Mouse (Mus musculus): ENCODE results near the gene Entpd5. TPM values are rescaled to one million over a fixed set of nuclear protein-coding genes. Genes with fewer than 3 reads are reported as not detected.
"Not testable (repeated sequence)": the region's sequence is repeated elsewhere in the genome, so short reads cannot be mapped to it uniquely, and the experiment has no call there.

The Entpd5 gene
- total RNA-seq, 2 experiments from 2014 or later, result 23.6 to 24.1 TPM

- DNase-seq (ENCODE audit: low spot score in 2 of 2), result peak; percentile 96 to 99
- intact Hi-C loops (cut with DNase I), result loop anchor here (5.0 kb wide), 1 partner anchor 45 kb away; the partner anchor contains the start of genes Bbof1 and Entpd5
Measured at GRCm38 (mm10) chr12:84361555-84362489, 47.0 kb downstream of the Entpd5 start, which contains the start of the genes Coq6 and Fam161b. Gene Coq6 (plus strand): TSS chr12:84361657. Gene Fam161b (minus strand): TSS chr12:84361833.

- intact Hi-C loops (cut with DNase I); DNase-seq (ENCODE audit: low spot score in 2 of 2): not testable (repeated sequence)
Measured at GRCm38 (mm10) chr12:84358699-84359098, 50.1 kb downstream of the Entpd5 start.

- intact Hi-C loops (cut with DNase I), result no loop called here
- no peak for DNase-seq (ENCODE audit: low spot score in 2 of 2)
Measured at GRCm38 (mm10) chr12:84347192-84347591, 61.6 kb downstream of the Entpd5 start.

- DNase-seq (ENCODE audit: low spot score in 2 of 2), result no peak
- intact Hi-C loops (cut with DNase I), result no loop called here
Measured at GRCm38 (mm10) chr12:84336963-84337625, 71.7 kb downstream of the Entpd5 start.

- no peak for DNase-seq (ENCODE audit: low spot score in 2 of 2)
Measured at GRCm38 (mm10) chr12:84327111-84327512, 81.7 kb downstream of the Entpd5 start.

More at GRCm38 (mm10) chr12:84327111-84327512, 81.7 kb downstream of the Entpd5 start:
- intact Hi-C loops (cut with DNase I), result no loop called here

Other genes with a start within 250 kb of the Entpd5 start
- gene Elmsan1, start 190.1 kb downstream of the Entpd5 start, total RNA-seq (2021), result 10 to 100 TPM; 15.0 to 15.7 TPM
- 10 to 100 TPM; 28.3 to 39.1 TPM for gene Ptgr2, start 123.8 kb downstream of the Entpd5 start, total RNA-seq (2021)
- gene Zfp410, start 92.2 kb downstream of the Entpd5 start, total RNA-seq (2021), result 10 to 100 TPM; 37.8 to 38.7 TPM
- gene Coq6, start 47.4 kb downstream of the Entpd5 start, total RNA-seq (2021), result 10 to 100 TPM; 22.2 to 23.1 TPM
- 10 to 100 TPM; 11.3 to 11.6 TPM for gene Fam161b, start 47.2 kb downstream of the Entpd5 start, total RNA-seq (2021)
- 10 to 100 TPM in 1 of 2 experiments, 1 to 10 TPM in 1; 7.4 to 11.9 TPM for gene Bbof1, start within 50 bp of the Entpd5 start, total RNA-seq (2021)
- gene Rnf113a2, start 8.2 kb upstream of the Entpd5 start, total RNA-seq (2021), result 10 to 100 TPM; 12.8 to 14.7 TPM
- 10 to 100 TPM; 38.1 to 45.3 TPM for gene Aldh6a1, start 42.0 kb upstream of the Entpd5 start, total RNA-seq (2021)
- 10 to 100 TPM; 22.2 to 22.4 TPM for gene Lin52, start 42.4 kb upstream of the Entpd5 start, total RNA-seq (2021)
- gene Vsx2, start 160.7 kb upstream of the Entpd5 start, total RNA-seq (2021), result under 1 TPM; 0.14 to 0.18 TPM
- gene Abcd4, start 208.4 kb upstream of the Entpd5 start, total RNA-seq (2021), result 10 to 100 TPM; 11.0 to 11.1 TPM
- under 1 TPM in 1 of 2 experiments, not detected in 1; 0.11 TPM for gene Vrtn, start 232.0 kb upstream of the Entpd5 start, total RNA-seq (2021)